Mouse (Mus musculus): ENCODE data around the gene Mapk8. TPM values are rescaled to one million over a fixed set of nuclear protein-coding genes. Genes with fewer than 3 reads are reported as not detected.
"Not testable (repeated sequence)": the region's sequence is repeated elsewhere in the genome, so short reads cannot be mapped to it uniquely, and the experiment has no call there.

Mapk8 gene
- total RNA-seq (2021): 10 to 100 TPM; 21.6 to 25.1 TPM
- polyA plus RNA-seq (2012; rRNA removed): 8.9 and 12.8 TPM in 2 replicates
- long read RNA-seq, partial matches to known transcripts: 0 of 1 reads
- long read RNA-seq, other reads (novel, unspliced or antisense): 1 of 1 reads

DNA sequence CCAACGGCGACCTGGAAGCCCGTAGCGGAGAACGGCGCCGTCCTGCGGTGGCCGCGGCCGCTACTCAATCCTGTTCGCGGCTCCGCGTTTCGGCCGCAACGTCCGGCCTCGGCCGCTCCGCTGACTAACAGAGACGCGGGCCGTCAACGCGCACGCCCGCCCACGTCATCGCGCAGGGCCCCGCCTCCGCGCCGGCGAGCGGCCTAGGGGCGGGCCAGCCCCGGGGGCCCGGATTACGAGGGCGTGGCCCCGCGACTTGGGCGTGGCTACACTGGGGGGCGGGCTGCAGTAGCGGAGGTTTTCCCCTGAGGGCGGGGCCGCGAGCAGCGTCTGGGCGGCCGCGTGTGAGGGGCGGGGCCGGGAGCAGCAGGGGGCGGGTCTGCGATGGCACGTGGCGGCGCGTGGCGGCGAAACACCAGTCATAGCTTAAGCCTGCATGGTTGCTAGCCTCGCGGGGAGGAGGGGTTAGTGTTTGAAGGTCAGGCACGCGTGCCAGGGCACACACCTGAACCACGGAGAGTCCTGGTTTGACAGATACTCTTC lies at the start of gene Mapk8:
Gene Mapk8, minus strand, starts transcription at position 132 of the 543 bp plus-strand sequence.
- peak; percentile 99 for DNase-seq

DNA sequence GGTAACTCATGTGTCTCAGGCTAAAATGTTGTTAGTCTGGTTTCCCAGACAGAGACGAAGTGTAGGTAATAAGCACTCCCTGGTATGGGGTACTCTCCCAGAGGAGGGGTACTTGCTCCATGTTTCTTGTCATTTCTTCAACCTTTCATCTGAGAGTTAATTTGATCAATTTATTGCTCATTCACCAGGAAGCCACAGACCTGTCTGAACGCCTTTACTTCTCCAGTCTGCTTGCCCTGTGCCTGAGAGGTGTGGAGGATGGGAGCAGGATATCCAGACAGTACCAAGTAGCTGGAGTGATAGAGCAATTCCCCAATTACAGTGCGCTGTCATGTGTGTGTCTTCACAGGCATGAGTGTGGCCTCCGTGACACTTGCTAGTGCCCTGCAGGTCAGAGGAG lies 48.3 kb upstream of the Mapk8 start:
- no peak for DNase-seq

DNA sequence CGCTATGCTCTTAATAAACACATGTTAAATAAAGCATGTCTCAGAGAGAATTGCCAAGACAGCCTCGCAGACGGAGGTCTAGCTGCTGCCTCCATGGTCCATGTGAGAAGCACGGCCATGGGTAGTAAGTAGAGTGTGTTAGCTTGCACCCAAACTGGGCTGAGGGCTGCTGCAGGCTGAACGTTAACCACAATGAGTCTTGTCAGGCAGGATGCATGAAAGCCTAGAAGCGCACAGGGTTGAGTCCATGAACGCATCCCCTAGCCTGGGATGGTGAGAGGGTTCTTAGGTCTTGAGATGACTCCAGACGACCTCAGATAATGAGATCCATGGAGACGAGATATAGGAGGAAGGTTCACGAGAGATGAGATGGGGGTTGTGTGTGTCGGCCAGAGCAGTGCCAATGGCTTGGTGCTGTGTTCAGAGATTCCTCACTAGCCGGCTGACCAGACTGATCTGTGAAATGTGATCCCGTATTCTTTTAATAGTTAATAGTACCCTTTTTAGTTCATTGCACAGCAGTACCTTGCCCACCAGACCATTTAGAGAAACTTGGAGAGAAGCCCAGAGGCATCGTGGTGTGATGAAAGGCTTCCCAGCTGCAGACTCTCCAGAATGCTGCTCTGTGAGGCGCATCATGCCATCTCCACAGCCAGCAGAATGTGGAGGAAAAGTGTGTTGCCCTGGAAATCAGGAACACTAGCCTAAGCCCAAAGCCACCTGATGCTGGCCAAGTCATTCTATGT lies 41.0 kb upstream of the Mapk8 start:
- DNase-seq: no peak

DNA sequence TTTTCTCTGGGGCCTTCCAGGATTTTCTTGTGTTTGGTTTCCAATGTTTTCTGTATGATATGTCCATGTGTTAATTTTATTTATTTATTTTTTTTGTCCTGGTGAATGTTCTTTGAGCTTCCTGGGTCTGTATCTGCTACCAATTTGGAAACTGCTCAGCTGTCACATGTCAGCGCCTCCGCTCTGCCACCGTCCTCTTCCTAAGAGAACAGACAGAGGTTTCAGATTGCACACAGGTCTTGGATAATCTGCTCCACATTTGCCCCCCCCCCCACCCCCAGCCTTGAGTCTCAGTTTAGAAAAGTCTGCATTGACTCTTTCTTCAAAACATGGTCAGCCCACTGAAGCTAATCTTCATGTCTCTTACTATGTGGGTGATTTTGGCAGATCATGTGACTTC lies 35.0 kb upstream of the Mapk8 start:
- no peak for DNase-seq

DNA sequence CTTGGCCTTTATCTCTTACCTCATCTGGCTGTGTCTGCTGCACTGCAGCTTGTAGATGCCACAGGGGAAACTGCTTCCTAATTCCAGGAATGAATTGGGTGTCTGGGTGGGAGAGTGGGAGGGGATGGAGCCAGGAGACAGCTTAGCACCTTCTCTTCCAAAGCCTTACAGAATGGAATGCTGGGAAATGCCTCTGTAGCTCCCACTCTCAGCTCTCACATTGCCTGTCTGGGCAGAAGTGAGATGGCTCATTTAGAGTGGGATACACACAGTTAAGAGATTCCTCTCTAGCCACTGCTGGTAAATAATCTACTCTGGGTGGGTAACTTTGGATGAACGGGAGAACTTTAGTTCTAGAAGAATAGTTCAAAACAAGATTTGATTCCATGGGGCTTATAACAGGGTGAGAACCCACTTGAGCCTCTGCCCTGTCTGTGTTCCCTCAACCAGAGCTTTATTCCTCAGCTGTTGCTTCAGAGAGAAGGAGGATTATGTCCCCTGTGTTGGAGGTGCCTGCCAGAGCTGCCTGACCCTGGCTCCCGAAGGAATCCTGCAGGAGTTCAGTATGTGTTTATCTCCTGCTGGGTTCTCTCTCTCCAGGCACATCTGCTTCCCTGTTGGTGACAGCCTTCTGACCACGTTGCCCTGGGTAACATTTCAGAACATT lies 29.3 kb upstream of the Mapk8 start:
- no peak for DNase-seq

DNA sequence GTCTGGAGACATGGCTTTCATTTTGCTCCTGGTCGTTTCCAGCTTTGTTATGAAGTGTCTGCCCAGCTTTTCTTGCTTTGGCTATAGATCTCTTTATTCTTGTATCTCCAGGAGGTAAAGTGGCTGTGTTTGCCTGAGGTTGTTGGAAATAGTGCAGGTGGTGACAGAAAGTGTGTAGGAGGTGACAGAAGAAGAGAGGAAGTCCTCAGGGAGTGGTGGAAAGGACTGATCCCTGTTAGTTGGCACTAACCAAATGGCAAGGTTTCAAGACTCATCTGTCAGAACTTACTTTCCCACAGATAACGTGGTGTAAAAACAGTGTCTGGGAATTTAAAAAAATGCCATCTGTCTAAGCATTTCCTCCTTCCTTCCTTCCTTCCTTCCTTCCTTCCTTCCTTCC lies 27.5 kb upstream of the Mapk8 start:
- no peak for DNase-seq

DNA sequence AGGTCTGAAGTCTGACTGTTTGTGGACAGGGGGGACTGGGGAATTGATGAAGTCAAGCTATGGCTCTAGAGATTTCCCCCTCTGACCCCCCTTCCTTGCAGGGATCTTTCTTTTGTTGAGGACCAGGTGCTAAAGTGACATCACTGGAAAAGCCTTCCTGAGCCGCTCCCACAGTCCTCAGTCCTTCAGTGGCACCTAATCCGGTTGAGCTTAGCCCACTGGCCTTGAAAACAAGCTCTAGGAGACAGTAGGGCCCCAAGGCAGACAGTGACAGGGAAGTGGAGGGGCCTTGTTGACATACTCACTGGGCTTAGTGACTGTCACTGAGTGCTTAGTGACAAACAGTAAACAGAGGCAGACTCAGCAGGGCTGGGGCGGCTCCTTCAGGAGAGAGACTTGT lies 24.4 kb upstream of the Mapk8 start, which contains the start of gene Frmpd2:
Gene Frmpd2, plus strand, starts transcription at position 366 of the 400 bp plus-strand sequence.
- DNase-seq: no peak

DNA sequence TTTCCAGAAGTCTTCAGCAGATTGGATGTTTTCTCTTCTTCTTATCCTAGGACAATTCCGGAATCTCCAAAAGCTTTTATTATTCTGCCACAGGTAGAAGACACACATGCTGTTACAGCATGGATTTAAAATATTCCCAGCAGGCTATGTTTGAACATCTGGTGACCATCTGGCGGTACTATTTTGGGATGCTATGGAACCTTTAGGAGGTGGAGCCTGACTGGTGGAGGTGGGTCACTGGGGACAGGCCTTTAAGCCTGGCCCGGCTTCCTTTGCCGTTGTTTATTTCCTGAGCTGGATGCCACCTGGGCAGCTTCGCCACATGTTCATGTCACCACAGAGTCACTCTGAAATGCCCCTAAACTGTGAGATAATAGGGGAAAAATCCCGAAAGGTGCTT lies 20.8 kb upstream of the Mapk8 start:
- DNase-seq: no peak

DNA sequence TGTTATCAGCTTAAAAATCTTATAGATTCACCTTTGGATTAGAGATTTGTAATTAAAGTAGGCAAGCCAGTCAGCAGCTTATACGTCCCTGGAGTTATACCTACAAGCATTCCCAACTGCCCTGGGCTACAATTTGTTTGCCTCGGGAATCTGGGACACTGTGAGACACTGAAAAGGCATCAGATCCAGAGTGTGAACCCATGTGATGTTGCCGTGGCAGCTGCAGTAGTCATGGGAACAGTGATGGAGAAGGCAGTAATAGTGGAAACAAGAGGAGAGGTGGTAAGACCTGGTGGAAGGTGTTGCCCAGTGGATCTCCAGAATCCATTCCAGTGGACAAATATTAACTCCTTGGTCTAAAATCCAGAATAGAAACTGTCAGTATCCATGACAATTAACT lies 16.7 kb upstream of the Mapk8 start:
- no peak for DNase-seq

DNA sequence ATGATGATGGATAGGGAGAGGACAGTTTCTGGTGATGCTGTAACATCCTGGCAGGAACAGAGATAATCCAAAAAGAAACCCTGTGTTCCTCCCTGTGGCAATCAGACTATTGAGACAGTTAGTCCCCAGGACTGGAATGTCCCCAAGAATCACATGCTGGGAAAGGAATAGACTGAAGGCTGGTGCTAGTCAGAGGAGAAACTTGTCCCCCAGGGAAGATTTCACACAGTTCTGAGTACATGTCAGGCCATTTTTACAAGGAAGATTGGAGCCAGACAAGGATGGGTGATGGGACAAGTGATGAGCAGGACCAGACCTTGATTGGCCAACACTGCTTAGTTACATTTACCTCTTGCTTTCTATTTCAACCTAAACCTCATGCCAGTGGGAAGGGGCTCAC lies 3.4 kb upstream of the Mapk8 start:
- DNase-seq: no peak

DNA sequence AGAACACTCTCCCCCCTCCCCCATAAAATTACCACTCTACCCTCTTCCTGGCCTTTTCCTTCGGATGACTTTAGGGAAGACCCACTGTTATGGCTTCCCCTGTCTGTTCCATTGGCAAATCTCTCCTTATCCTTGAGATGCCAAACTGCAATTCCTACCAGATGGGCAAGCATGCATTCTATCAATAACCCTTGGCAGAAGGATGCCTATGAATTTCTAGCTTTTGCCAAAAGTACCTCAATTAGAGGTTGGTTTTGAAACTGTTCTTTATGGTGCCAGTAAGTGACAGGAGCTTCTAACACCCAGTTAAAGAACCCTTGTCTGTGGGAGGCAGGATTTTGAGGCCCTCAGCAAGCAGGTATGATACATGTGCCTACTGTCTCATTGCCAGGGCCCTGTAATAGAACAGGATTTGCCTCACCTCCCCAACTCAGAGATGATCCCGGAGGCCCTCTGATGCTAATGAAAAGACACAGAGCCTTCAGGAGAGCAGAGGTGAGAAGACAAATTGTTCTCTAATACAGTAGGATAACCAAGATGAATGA lies 2.4 kb upstream of the Mapk8 start:
- DNase-seq: no peak

DNA sequence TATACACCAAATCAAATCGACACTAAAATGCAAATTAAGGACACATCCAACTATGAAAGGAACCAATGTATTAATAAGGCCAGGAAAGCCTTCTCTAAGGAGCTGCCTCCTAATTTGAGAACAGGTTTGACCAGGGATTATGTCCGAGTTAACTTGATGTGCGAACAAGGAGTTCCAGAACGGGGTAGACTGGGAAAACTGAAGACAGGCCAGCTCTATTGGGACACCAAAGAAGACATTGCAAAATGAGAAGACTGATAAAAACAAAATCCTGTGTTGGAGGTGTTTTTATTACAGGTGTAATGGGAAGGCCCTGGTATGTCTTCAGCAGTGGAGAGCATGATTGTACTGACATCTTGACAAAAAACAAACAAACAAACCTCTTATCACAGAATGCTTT lies 1.3 kb upstream of the Mapk8 start:
- no peak for DNase-seq

DNA sequence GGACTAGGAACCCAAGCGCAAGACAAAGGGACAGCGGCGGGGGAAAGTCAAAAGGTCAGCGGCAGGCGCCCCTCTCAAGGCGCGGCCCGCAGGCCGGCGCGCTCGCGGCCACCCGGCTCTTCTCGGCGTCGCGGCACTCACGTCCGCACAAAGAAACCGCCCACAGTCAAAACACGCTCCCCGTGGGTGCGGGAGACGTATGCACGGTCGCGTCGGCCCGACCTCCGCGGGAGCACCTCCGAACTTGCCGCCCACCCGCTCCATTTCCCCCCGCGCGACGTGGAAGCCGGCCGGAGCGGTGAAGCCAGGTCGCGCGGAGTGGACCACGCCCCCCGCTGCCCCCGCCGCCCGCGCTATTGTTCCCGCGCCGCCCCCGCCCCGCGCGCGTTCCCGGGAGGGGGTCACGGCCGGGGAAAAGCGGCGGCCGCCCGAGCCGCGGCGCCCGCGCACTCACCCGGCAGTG lies 366 bp downstream of the Mapk8 start:
- DNase-seq: no peak

DNA sequence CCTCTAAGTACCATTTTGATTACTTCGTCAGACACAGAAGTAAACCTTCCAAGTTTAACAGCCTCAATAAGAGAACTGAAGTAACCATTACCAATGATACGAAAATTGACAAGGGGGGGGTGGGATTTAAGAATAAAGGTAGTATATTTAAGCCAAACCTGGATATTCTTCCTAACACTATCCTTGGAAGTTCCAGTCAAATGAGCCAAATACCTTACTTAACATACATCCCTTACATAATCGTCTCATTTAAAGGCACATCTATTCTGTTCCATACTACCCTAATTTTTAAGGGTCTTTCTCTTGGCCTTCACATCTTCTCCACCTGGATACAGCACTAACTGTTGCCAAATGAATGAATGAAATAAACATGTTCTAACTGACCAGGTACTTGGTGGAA lies 996 bp downstream of the Mapk8 start:
- no peak for DNase-seq

DNA sequence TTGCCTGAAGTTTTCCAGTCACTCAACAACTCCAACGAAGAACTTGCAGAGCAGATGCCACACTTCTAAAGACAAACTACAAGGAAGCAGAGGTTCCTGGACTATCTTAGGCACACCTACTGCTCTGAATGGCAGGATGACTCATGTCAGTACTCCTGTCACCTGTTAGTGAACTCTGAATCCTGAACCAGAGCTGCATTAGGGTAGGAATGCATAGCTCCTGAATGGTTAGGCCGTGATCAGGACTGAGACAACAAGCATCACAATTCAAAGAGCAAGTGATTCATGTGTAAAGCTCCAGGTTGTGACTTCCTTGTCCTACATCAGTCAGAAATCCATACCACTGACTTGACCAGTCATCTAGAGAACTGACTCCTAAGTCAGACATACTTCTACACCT lies 3.2 kb downstream of the Mapk8 start:
- DNase-seq: no peak

DNA sequence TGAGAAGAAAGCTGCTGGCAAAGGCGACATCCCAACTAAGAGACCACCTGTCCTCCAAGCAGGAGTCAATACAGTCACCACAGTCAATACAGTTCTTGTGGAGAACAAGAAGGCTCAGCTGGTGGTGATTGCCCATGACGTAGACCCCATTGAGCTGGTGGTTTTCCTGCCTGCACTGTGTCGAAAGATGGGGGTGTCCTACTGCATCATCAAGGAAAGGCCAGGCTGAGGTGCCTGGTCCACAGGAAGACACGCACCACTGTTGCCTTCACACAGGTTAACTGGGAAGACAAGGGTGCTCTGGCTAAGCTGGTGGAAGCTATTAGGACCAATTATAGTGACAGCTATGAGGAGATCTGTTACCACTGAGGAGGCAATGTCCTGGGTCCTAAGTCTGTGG lies 14.5 kb downstream of the Mapk8 start:
- DNase-seq: not testable (repeated sequence)

DNA sequence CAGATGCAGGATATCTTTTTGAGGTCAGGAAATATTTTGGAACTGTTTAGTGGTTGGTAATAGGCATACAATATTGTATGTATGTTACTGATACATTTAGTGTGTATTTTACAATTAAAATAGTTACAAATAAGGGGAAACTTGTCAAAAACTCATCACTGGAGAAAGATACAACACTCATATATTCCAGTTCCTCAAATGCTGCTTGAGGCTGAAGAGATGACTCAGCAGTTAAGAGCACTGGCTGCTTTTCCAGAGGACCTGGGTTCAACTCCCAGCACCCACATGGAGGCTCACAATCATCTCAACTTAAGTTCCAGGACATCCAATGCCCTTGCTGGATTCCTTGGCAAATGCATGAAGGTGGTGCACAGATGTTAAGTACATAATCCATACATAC lies 22.8 kb downstream of the Mapk8 start:
- DNase-seq: no peak

DNA sequence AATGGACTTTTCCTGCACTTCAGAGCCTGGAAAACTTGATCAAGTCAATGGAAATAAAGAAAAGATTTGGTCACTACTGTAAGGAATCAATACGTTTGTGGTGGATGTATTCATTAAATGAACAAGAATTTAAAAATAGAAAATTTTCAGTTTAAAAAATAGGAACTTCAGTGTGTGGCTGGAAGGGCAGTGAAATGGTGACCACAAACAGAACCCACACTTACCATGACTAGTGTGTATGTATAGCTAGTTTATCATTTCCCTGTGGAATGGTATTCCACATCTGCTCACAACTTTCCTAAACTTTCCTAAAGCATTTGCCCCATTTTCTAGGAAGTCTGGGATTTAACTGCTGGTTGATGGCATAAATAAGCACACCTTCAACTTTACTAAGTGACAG lies 24.0 kb downstream of the Mapk8 start:
- DNase-seq: no peak

DNA sequence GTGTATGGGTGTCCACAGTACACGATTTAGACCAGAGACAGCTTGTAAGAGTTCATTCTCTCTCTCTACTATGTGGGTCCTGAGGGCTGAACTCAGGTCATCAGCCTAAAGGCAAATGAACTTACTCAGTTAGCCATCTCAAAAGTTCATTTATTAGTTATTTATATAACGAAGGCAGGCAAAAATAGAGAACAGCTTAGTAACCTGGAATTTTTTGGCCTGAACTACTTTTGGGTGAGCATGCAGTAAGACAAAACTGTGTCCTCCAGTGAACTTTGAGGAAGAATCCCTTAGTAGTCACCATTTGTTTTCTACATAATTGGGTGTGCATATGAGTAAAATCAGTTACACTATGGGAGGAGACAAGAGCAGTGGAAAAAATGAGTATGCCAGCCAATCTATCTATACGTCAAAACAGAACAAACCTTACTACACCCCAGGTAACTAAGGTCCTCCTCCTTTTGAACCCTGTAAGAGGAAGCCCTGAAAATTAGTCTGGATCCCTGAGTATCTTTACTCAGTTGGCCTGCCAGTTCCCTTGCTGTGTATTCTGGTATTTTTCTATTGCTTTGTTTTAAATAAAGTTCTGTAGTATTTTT lies 28.5 kb downstream of the Mapk8 start:
- no peak for DNase-seq

DNA sequence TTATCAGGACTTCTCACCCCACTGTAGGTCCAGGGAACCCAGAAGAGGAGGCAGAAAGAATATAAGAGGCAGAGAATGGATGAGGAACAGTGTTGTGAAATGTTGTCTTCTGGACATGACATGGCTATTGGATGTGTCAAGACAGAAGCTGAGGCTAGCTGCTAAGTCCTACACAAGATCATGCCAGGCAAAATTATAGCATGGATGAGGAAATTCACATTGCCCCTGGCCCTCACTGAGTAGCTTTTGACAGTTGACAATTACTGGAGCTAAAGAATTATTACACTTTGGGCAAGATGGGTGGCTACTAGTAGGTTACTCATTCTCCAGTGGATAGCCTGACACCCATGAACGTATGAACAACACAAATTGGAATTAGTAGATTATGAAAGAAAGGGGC lies 31.2 kb downstream of the Mapk8 start:
- DNase-seq: no peak

DNA sequence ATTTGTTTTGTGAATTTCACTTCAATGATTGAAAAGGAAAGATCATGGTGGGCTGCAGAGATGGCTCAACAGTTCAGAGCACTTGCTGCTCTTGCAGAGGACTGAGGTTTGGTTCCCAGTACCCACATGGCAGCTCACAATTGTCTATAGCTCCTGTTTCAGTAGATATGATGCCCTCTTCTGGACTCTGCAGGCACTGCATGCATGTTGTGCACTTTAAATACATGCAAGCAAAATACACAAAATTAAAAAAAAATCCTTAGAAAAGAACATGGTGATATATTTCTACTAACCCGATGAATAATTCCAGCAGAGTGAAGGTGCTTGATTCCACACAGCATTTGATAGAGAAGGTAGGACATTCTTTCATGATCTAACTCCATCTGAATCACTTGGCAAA lies 44.6 kb downstream of the Mapk8 start:
- DNase-seq: no peak

DNA sequence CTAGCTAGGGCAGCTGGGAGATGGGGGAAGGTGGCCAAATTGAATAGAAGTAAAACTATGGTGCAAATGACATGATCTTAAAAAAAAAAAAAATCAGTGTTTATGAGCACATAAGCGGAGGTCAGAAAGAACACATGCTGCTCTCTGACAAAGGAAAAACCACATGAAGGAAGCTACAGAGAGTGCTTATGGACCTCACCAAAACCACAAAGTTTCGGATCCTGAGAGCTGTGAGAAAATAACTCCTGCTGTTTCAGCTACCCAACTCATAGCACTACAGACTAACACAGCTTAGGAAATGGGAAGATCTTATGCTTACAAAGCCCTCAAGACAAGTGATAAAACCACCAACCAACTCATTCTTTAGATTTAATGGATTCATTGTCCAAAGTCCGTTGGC lies 46.9 kb downstream of the Mapk8 start:
- no peak for DNase-seq

Measured in adrenal gland, adult 2 months (tissue).